In the genomic region with DNA sequence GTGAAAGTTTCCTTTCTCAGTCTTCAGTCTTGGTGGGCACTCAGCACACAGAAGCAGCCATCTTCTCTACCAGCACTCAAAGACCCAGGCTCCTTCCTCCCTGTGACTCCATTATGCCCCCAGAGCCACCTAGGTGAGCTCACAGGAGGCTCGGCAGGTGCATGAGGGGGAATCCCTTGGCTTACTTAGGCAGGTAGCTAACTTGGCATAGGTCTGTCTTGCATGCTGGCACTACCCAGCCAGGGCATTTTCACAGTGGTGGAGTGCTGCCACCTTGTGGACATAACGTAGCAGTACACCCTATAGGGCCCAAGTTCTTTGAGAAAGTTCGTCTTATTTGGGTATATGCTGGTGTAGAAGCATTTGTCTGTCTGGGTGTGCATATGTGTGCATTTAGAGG, we compare ENCODE assay signal across 9 mouse cellular contexts. TPM values are rescaled to one million over a fixed set of nuclear protein-coding genes. Genes with fewer than 3 reads are reported as not detected.
A peak's percentile ranks its signal among the peaks of the same experiment; 100 is the strongest.
DNase-seq lines count a peak whose midpoint lies in the region; ATAC-seq and TF ChIP-seq lines count a peak whose summit lies in the region.
"Had no signal": no experiment of that assay in that cellular context is flagged by ENCODE, and none has a peak within 500 bp of the region (broad histone marks: within the 10 kb centered on the region; RNA-seq: fewer than 3 reads in every experiment).

No protein-coding gene starts in this region.

- H3K9ac ChIP-seq in limb, embryonic 11.5 days (ENCODE audit: low read length): no peak overlapping the region
- H3K9ac ChIP-seq: embryonic facial prominence, embryonic 13.5 days had no signal

- no peak overlapping the region for H3K4me2 ChIP-seq in limb, embryonic 11.5 days (ENCODE audit: low read depth, severe bottlenecking)
- H3K4me2 ChIP-seq: embryonic facial prominence, embryonic 13.5 days had no signal

- WGBS in limb, embryonic 11.5 days: 13% methylated on average over 3 of the region's 3 CpGs

- peak; percentile 46 for ATAC-seq in activated CD4-positive, CD25-positive, alpha-beta regulatory T cell, adult 4 months
- ATAC-seq in limb, embryonic 11.5 days (ENCODE audit: insufficient number of reproducible peaks, low FRiP score, low TSS enrichment, low read depth): no peak

- no peaks in the 10 kb centered on the region for H3K9me3 ChIP-seq in limb, embryonic 11.5 days (ENCODE audit: control insufficient read depth, low read length)
- H3K9me3 ChIP-seq: embryonic facial prominence, embryonic 13.5 days had no signal

- no peaks in the 10 kb centered on the region for H3K36me3 ChIP-seq in limb, embryonic 11.5 days (ENCODE audit: control insufficient read depth, insufficient read depth, low read length)
- H3K36me3 ChIP-seq: embryonic facial prominence, embryonic 13.5 days had no signal

- no peak overlapping the region for H3K4me3 ChIP-seq in gastrocnemius, adult 2 months
- H3K4me3 ChIP-seq in limb, embryonic 11.5 days (ENCODE audit: low read depth, low read length): no peak overlapping the region
- H3K4me3 ChIP-seq: embryonic facial prominence, embryonic 13.5 days had no signal

- H3K4me1 ChIP-seq in limb, embryonic 11.5 days (ENCODE audit: control insufficient read depth, insufficient read depth, low read length): no peaks in the 10 kb centered on the region

- H3K27me3 ChIP-seq in limb, embryonic 11.5 days (ENCODE audit: control insufficient read depth, insufficient read depth, low read length): 0 out of 2 replicates have a peak, but pooled peaks cover 2% of the 10 kb centered on the region

- peak; percentile 96 for TF ChIP-seq CTCF in gastrocnemius, adult 2 months (IDR thresholded peaks at IDR 0.05)

- intact Hi-C loops in gastrocnemius, adult 2 months (cut with DNase I): loop anchor here (1.0 kb wide), 1 partner anchor 222 kb away; no protein-coding TSS in a partner anchor

- H3K27ac ChIP-seq in gastrocnemius, adult 2 months: no peak overlapping the region
- H3K27ac ChIP-seq in limb, embryonic 11.5 days (replicated peaks; ENCODE audit: low read depth, low read length): no peak overlapping the region
- H3K27ac ChIP-seq: embryonic facial prominence, embryonic 13.5 days had no signal

- DNase-seq in 3134 (ENCODE audit: extremely low read depth, insufficient read length, low spot score): peak; percentile 39
- DNase-seq in cerebellum, postnatal 36 days: peak; percentile 52 to 72
- DNase-seq in gastrocnemius, adult 2 months: peak; percentile 69
- DNase-seq in kidney, adult 8-10 months: peak; percentile 65 to 74
- peak; percentile 81 for DNase-seq in limb, embryonic 11.5 days (ENCODE audit: low spot score)
- peak; percentile 26 to 42 for DNase-seq in natural killer cell, adult 2 months (ENCODE audit: low spot score in 2 of 2)
- DNase-seq in testis, postnatal 10 days (ENCODE audit: low spot score): peak; percentile 62

RNA-seq across cellular contexts. Expression of a gene that starts 38.8 kb away (rescaled TPM):
- polyA plus RNA-seq in activated CD4-positive, CD25-positive, alpha-beta regulatory T cell, adult 4 months (2017; shearing (Covaris generic)): not detected
- 10 to 100 TPM; 58.4 to 59.6 TPM for total RNA-seq in gastrocnemius, adult 2 months (2021)
- 4.5 and 4.9 TPM in 2 replicates for polyA plus RNA-seq in limb, embryonic 11.5 days (2014; fragmentation: Nextera tagmentation; extraction: Ambion mirVana)

RNA-seq across cellular contexts. Expression of a gene that starts 52.1 kb away (rescaled TPM):
- not detected for polyA plus RNA-seq in activated CD4-positive, CD25-positive, alpha-beta regulatory T cell, adult 4 months (2017; shearing (Covaris generic))
- under 1 TPM; 0.14 to 0.20 TPM for total RNA-seq in gastrocnemius, adult 2 months (2021)
- 0.97 and 1.1 TPM in 2 replicates for polyA plus RNA-seq in limb, embryonic 11.5 days (2014; fragmentation: Nextera tagmentation; extraction: Ambion mirVana)
